Mouse (Mus musculus) c-Kit-positive CD71-positive TER-119-negative erythroid progenitor cells, embryonic 14.5 days (primary cell): Measurements from ENCODE around the gene Fkbp8.
"Not testable (repeated sequence)": the region's sequence is repeated elsewhere in the genome, so short reads cannot be mapped to it uniquely, and the experiment has no call there.

ENCODE experiments used
- DNase-seq: peaks from one replicate; pipeline ENCODE4 v3.0.0-alpha.2; 2013; ENCODE audit warnings: low read depth

The Fkbp8 gene

GRCm38 (mm10) chr8:70502540-70502939, 25.0 kb upstream of the Fkbp8 start:
- DNase-seq = no peak

GRCm38 (mm10) chr8:70503062-70503750, 24.3 kb upstream of the Fkbp8 start:
- no peak for DNase-seq

GRCm38 (mm10) chr8:70504291-70504716, 23.2 kb upstream of the Fkbp8 start:
- no peak for DNase-seq

GRCm38 (mm10) chr8:70504851-70505250, 22.7 kb upstream of the Fkbp8 start:
- DNase-seq = peak; percentile 83

GRCm38 (mm10) chr8:70505698-70506327, 21.7 kb upstream of the Fkbp8 start:
- no peak for DNase-seq

GRCm38 (mm10) chr8:70506328-70507026, 21.0 kb upstream of the Fkbp8 start, which contains the start of gene Rex1bd:
TSS of gene Rex1bd (minus strand) at chr8:70506752.
- peak; percentile 88 for DNase-seq

- no peak for DNase-seq
Measured at GRCm38 (mm10) chr8:70507027-70507393, 20.5 kb upstream of the Fkbp8 start.

- DNase-seq = no peak
Measured at GRCm38 (mm10) chr8:70509281-70509952, 18.1 kb upstream of the Fkbp8 start.

- peak; percentile 95 for DNase-seq
Measured at GRCm38 (mm10) chr8:70510228-70510915, 17.2 kb upstream of the Fkbp8 start, which contains the start of gene Uba52. TSS of gene Uba52 (minus strand) at chr8:70510801.

GRCm38 (mm10) chr8:70511174-70511573, 16.4 kb upstream of the Fkbp8 start:
- not testable (repeated sequence) for DNase-seq

- DNase-seq = no peak
Measured at GRCm38 (mm10) chr8:70511770-70512169, 15.8 kb upstream of the Fkbp8 start.

- DNase-seq = no peak
Measured at GRCm38 (mm10) chr8:70512253-70512903, 15.1 kb upstream of the Fkbp8 start.

- no peak for DNase-seq
Measured at GRCm38 (mm10) chr8:70513441-70513840, 14.1 kb upstream of the Fkbp8 start.

GRCm38 (mm10) chr8:70517940-70518643, 9.4 kb upstream of the Fkbp8 start:
- DNase-seq = no peak

- DNase-seq = no peak
Measured at GRCm38 (mm10) chr8:70519043-70519442, 8.5 kb upstream of the Fkbp8 start.

- DNase-seq = no peak
Measured at GRCm38 (mm10) chr8:70519606-70520005, 7.9 kb upstream of the Fkbp8 start.

GRCm38 (mm10) chr8:70522592-70523403, 4.7 kb upstream of the Fkbp8 start:
- DNase-seq = peak; percentile 97

- DNase-seq = no peak
Measured at GRCm38 (mm10) chr8:70527111-70527511, 413 bp upstream of the Fkbp8 start.

GRCm38 (mm10) chr8:70528182-70528797, 766 bp downstream of the Fkbp8 start:
- no peak for DNase-seq
